Mouse (Mus musculus) liver, adult 2 months (tissue): ENCODE measurements around the gene Wfdc3. TPM values are rescaled to one million over a fixed set of nuclear protein-coding genes. Genes with fewer than 3 reads are reported as not detected.

Experiments
- DNase-seq: peaks from one replicate; pipeline ENCODE4 v3.0.0-alpha.2; 2011; ENCODE audit warnings: low read depth, low spot score; ENCODE audit errors: extremely low read depth
- H3K27ac ChIP-seq: fragments of 200-500 bp; replicated peaks from 2 replicates; pipeline ENCODE4 v1.5.1; 2012; ENCODE audit warnings: low read depth, mild to moderate bottlenecking, control low read depth, inconsistent platforms, low read length; ENCODE audit not compliant: insufficient read depth
- H3K27me3 ChIP-seq: fragments of 200-500 bp; 2 replicates; pipeline ENCODE4 v1.6.1; 2012; ENCODE audit warnings: mild to moderate bottlenecking, moderate library complexity, low read length, inconsistent platforms; ENCODE audit not compliant: control insufficient read depth, insufficient read depth
- H3K36me3 ChIP-seq: fragments of 200-500 bp; 2 replicates; pipeline ENCODE4 v1.6.1; 2012; ENCODE audit warnings: low read length, inconsistent platforms; ENCODE audit not compliant: control insufficient read depth, insufficient read depth
- H3K4me1 ChIP-seq: fragments of 200-500 bp; 2 replicates; pipeline ENCODE4 v1.6.1; 2011; ENCODE audit warnings: low read length; ENCODE audit not compliant: control insufficient read depth, insufficient read depth
- H3K4me3 ChIP-seq: fragments of 200-500 bp; 2 replicates; pipeline ENCODE4 v1.5.1; 2011; ENCODE audit warnings: low read depth, mild to moderate bottlenecking, control low read depth, low read length, moderate library complexity; ENCODE audit not compliant: insufficient read depth
- H3K79me2 ChIP-seq: fragments of 200-500 bp; 2 replicates; pipeline ENCODE4 v1.6.1; 2012; ENCODE audit warnings: inconsistent platforms, mild to moderate bottlenecking, low read length, moderate library complexity; ENCODE audit not compliant: control insufficient read depth, insufficient read depth
- H3K9ac ChIP-seq: fragments of 200-500 bp; 2 replicates; pipeline ENCODE4 v1.6.1; 2012; ENCODE audit warnings: low read depth, mild to moderate bottlenecking, control low read depth, inconsistent platforms, low read length
- CTCF ChIP-seq: fragments of 200-500 bp; IDR thresholded peaks from 2 replicates; pipeline ENCODE4 v1.5.1; 2011; ENCODE audit warnings: low read depth, low read length, control low read depth
- POLR2A ChIP-seq: fragments of 200-500 bp; IDR thresholded peaks from 2 replicates; pipeline ENCODE4 v1.6.1; 2011; ENCODE audit warnings: low read length, control low read depth; ENCODE audit not compliant: insufficient read depth; ENCODE audit errors: extremely low read depth
- WGBS: fragments of 180-500 bp; shearing (Covaris S2); methylation state at CpG from one replicate; pipeline ENCODE4 v1.1.7; 2018; 5-methylcytosine and 5-hydroxymethylcytosine counted together
- polyA plus RNA-seq: library from polyadenylated mRNA; depleted of rRNA; stranded (reverse); fragments of >200 nt; gene quantifications from 2 replicates; pipeline ENCODE4 v1.2.3, GENCODE M21; 2012
- total RNA-seq: library from RNA; depleted of rRNA; stranded (reverse); fragments of >200 nt; gene quantifications from 2 replicates; pipeline ENCODE4 v1.2.3, GENCODE M21; 2014

Gene Wfdc3
- total and polyA plus RNA-seq, 2 experiments = 0.07 to 0.09 TPM

DNA sequence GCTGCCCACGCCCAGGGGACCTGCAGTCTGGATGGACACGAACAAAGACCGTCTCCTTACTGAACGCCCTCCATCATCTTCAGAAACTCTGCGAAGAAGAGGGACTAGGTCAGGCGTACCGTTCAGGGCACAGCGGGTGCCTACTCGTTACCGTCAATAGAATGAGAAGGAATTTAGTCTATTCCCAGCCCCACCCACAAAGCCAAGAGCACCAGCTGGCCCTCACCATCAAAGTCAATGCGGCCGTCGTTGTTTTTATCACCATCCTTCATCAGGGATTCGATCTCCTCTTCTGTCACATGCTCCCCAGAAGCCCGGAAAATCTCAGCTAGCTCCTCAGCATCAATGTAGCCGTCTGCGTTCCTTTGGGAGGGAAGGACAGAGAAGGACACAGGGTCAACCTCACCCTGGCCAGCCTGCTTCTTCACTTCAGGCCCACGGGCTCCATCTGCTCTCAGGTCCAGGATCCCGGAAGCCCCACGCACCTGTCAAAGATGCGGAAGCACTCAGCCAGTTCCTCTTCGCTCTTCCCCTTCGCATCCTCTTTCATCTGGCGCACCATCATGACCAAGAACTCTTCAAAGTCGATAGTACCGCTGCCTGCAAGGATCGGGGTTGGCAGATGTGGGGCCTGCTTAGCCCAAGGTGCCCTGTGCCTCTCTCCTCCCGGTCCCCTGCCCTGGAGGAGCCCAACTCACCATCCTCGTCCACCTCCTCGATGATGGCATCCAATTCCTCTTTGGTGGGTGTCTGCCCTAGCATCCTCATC, 31.7 kb upstream of the Wfdc3 start:
- DNase-seq = no peak
- no peak overlapping the region for H3K9ac ChIP-seq
- no peaks in the 10 kb centered on the region for H3K4me1 ChIP-seq
- H3K4me3 ChIP-seq = no peak overlapping the region
- no peaks in the 10 kb centered on the region for H3K27me3 ChIP-seq
- 81% methylated on average over 30 of the region's 30 CpGs for WGBS
- no peaks in the 10 kb centered on the region for H3K36me3 ChIP-seq
- TF ChIP-seq POLR2A (no peak), CTCF (no peak)
- no peak overlapping the region for H3K27ac ChIP-seq
- no peaks in the 10 kb centered on the region for H3K79me2 ChIP-seq

GRCm38 (mm10) chr2:164776801-164777200, 31.1 kb upstream of the Wfdc3 start:
- H3K4me3 ChIP-seq = no peak overlapping the region
- WGBS = 69% methylated on average over 17 of the region's 17 CpGs
- TF ChIP-seq POLR2A (no peak), CTCF (no peak)
- H3K27ac ChIP-seq = no peak overlapping the region
- no peak for DNase-seq
- H3K4me1 ChIP-seq = no peaks in the 10 kb centered on the region
- no peaks in the 10 kb centered on the region for H3K27me3 ChIP-seq
- H3K36me3 ChIP-seq = no peaks in the 10 kb centered on the region
- no peak overlapping the region for H3K9ac ChIP-seq
- no peaks in the 10 kb centered on the region for H3K79me2 ChIP-seq

DNA sequence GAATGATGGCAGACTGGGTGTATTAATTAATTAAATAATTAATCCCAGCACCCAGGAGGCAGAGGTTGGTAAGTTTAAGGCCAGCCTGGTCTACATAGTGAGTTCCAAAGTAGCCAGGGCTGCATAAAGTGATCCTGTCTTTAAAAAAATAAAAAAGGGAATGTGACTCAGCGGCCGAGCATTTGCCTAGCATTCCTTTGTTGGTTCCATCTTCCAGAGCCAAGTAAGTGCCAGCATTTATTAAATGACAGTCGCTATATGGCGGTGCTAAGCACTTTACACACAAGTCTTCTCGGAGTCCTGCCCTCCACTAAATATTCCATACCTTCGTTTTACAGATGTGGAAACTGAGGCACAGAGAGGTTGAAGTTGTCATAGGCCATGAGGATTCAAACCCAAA, 30.4 kb upstream of the Wfdc3 start:
- DNase-seq = no peak
- Histone ChIP-seq H3K27ac (no peak overlapping the region), H3K9ac (no peak overlapping the region), H3K4me1 (no peaks in the 10 kb centered on the region), H3K36me3 (no peaks in the 10 kb centered on the region), H3K27me3 (no peaks in the 10 kb centered on the region), H3K79me2 (no peaks in the 10 kb centered on the region), H3K4me3 (no peak overlapping the region)
- WGBS = 91% methylated on average over 6 of the region's 6 CpGs
- TF ChIP-seq POLR2A (no peak), CTCF (no peak)

DNA sequence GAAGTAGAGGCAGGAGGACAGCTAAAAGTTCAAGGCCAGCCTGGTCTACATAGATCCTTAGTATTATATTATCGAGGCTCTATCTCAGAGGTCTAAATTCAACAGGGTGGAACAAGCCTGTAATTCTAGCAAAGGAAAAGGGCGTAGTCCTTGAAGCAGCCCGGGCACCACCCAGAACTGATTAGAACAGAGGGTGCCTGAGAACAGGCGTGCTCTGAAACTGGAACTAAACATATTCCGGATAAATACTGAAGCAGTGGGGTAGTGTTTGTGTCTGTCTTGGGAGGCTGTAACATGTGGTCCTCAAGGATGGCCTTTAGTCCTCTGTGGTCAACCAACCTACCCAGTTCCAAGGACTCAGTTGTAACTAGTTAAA, 28.2 kb upstream of the Wfdc3 start:
- Histone ChIP-seq H3K27me3 (no peaks in the 10 kb centered on the region), H3K79me2 (no peaks in the 10 kb centered on the region), H3K36me3 (no peaks in the 10 kb centered on the region), H3K4me1 (no peaks in the 10 kb centered on the region), H3K27ac (no peak overlapping the region), H3K9ac (no peak overlapping the region), H3K4me3 (no peak overlapping the region)
- no peak for TF ChIP-seq POLR2A
- no peak for TF ChIP-seq CTCF
- DNase-seq = no peak
- WGBS = 76% methylated on average over 5 of the region's 5 CpGs

DNA sequence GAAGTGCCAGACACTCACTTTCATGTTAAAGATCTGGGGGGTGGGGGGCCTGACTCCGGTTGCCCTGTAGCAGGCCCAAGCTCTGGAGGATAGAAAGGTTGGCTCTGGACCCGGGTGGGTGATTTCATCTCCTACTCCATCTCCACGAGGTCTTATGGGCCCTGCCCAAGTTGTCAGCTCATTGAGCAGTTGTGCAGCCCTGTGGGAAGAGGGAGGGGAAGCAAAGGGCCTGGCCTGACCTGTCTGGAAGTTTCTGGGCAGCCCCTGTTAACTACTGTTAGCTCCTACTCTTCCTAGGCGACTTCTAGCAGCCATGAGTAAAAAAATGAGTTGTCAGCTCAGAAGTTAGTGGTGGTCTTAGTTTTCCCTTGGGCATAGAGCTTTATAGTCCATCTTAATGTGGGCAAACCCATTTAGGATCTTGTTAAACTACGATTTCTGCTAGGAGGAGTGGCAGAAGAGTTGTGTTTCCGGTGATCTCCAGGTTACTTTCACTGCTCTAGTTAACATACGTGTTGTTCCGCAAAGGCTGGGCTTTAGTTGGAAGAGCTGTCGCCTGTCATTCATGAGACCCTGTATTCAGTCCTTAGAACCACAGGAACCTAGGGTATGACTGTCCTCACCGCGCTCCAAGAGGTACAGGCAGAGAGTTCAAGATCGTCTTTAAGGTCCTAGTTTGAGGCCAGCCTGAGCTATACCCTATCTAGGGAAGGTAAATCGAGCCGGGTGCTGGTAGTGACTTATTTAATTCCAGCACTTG, 27.7 kb upstream of the Wfdc3 start:
- no peak for DNase-seq
- Histone ChIP-seq H3K27ac (no peak overlapping the region), H3K9ac (no peak overlapping the region), H3K79me2 (no peaks in the 10 kb centered on the region), H3K4me1 (no peaks in the 10 kb centered on the region), H3K27me3 (no peaks in the 10 kb centered on the region), H3K36me3 (no peaks in the 10 kb centered on the region), H3K4me3 (no peak overlapping the region)
- TF ChIP-seq POLR2A (no peak), CTCF (no peak)
- WGBS = 90% methylated on average over 14 of the region's 14 CpGs

DNA sequence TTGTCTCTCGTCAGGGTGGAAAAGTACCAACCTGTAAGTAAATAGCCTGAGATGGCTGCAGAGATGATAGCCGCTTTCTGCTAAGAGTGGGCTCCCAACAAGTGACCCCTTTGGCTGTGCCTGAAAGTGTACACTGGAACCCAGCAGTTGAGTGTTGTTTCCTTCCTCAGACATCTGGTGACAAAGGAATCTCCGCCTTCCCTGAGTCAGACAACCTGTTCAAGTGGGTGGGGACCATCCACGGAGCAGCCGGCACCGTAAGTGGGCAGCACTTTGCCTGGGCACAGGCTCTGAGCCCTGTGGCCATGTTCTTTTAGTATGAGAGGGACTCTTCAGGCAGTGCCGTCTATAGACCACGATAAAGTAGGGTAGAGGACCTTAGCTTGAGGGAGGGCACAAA, 25.4 kb upstream of the Wfdc3 start:
- H3K27ac ChIP-seq = no peak overlapping the region
- TF ChIP-seq POLR2A = no peak
- TF ChIP-seq CTCF = no peak
- no peak overlapping the region for H3K4me3 ChIP-seq
- no peak for DNase-seq
- H3K9ac ChIP-seq = no peak overlapping the region
- H3K79me2 ChIP-seq = no peaks in the 10 kb centered on the region
- H3K36me3 ChIP-seq = no peaks in the 10 kb centered on the region
- no peaks in the 10 kb centered on the region for H3K27me3 ChIP-seq
- H3K4me1 ChIP-seq = no peaks in the 10 kb centered on the region
- WGBS = 77% methylated on average over 8 of the region's 8 CpGs
